Mouse (Mus musculus): ENCODE results near the gene Sbno2. TPM values are rescaled to one million over a fixed set of nuclear protein-coding genes. Genes with fewer than 3 reads are reported as not detected.

Sbno2 gene
- polyA plus RNA-seq, 1 experiment from 2014 or later: 14.1 TPM

- no peak for DNase-seq (ENCODE audit: low spot score)
- Histone ChIP-seq H3K27me3 (replicated peaks; ENCODE audit: control insufficient read depth, insufficient read depth, low read length) (no peaks in the 10 kb centered on the region), H3K4me2 (ENCODE audit: low read length) (no peak overlapping the region), H3K9ac (ENCODE audit: low read length) (no peak overlapping the region), H3K36me3 (ENCODE audit: control insufficient read depth, insufficient read depth, low read length) (peaks cover 41% of the 10 kb centered on the region), H3K4me3 (ENCODE audit: low read depth, low read length) (no peak overlapping the region), H3K27ac (ENCODE audit: low read depth) (no peak overlapping the region), H3K4me1 (replicated peaks; ENCODE audit: control insufficient read depth, insufficient read depth, low read length) (peaks cover 38% of the 10 kb centered on the region), H3K9me3 (ENCODE audit: control insufficient read depth, low read length) (no peaks in the 10 kb centered on the region)
- WGBS: 96% methylated on average over 13 of the region's 13 CpGs
- no peak for ATAC-seq (replicated peaks; ENCODE audit: low FRiP score, low TSS enrichment, low read depth)
Observed at GRCm38 (mm10) chr10:80036832-80037231, 68.5 kb downstream of the Sbno2 start.

GRCm38 (mm10) chr10:80035686-80036085 is 69.7 kb downstream of the Sbno2 start:
- H3K36me3 ChIP-seq (ENCODE audit: control insufficient read depth, insufficient read depth, low read length): peaks cover 41% of the 10 kb centered on the region
- H3K27me3 ChIP-seq (replicated peaks; ENCODE audit: control insufficient read depth, insufficient read depth, low read length): no peaks in the 10 kb centered on the region
- 0 out of 2 replicates have a peak overlapping the region, but pooled peaks have one; percentile 14 for H3K27ac ChIP-seq (ENCODE audit: low read depth)
- no peak for ATAC-seq (replicated peaks; ENCODE audit: low FRiP score, low TSS enrichment, low read depth)
- H3K9ac ChIP-seq (ENCODE audit: low read length): no peak overlapping the region
- no peak overlapping the region for H3K4me2 ChIP-seq (ENCODE audit: low read length)
- no peaks in the 10 kb centered on the region for H3K9me3 ChIP-seq (ENCODE audit: control insufficient read depth, low read length)
- H3K4me1 ChIP-seq (replicated peaks; ENCODE audit: control insufficient read depth, insufficient read depth, low read length): peaks cover 38% of the 10 kb centered on the region
- H3K4me3 ChIP-seq (ENCODE audit: low read depth, low read length): no peak overlapping the region
- no peak for DNase-seq (ENCODE audit: low spot score)
- WGBS: 86% methylated on average over 5 of the region's 5 CpGs

- 87% methylated on average over 8 of the region's 8 CpGs for WGBS
- no peak overlapping the region for H3K9ac ChIP-seq (ENCODE audit: low read length)
- 0 out of 2 replicates have a peak overlapping the region, but pooled peaks have one; percentile 14 for H3K27ac ChIP-seq (ENCODE audit: low read depth)
- H3K4me2 ChIP-seq (ENCODE audit: low read length): no peak overlapping the region
- DNase-seq (ENCODE audit: low spot score) (no peak), ATAC-seq (replicated peaks; ENCODE audit: low FRiP score, low TSS enrichment, low read depth) (no peak)
- no peaks in the 10 kb centered on the region for H3K27me3 ChIP-seq (replicated peaks; ENCODE audit: control insufficient read depth, insufficient read depth, low read length)
- no peak overlapping the region for H3K4me3 ChIP-seq (ENCODE audit: low read depth, low read length)
- no peaks in the 10 kb centered on the region for H3K9me3 ChIP-seq (ENCODE audit: control insufficient read depth, low read length)
- peaks cover 41% of the 10 kb centered on the region for H3K36me3 ChIP-seq (ENCODE audit: control insufficient read depth, insufficient read depth, low read length)
- H3K4me1 ChIP-seq (replicated peaks; ENCODE audit: control insufficient read depth, insufficient read depth, low read length): peaks cover 38% of the 10 kb centered on the region
Observed at GRCm38 (mm10) chr10:80035148-80035547, 70.2 kb downstream of the Sbno2 start.

GRCm38 (mm10) chr10:80033511-80034391 is 71.6 kb downstream of the Sbno2 start:
- peak overlapping the region; percentile 77 for H3K27ac ChIP-seq (ENCODE audit: low read depth)
- no peak overlapping the region for H3K4me3 ChIP-seq (ENCODE audit: low read depth, low read length)
- peaks cover 36% of the 10 kb centered on the region for H3K4me1 ChIP-seq (replicated peaks; ENCODE audit: control insufficient read depth, insufficient read depth, low read length)
- H3K36me3 ChIP-seq (ENCODE audit: control insufficient read depth, insufficient read depth, low read length): peaks cover 46% of the 10 kb centered on the region
- 31% methylated on average over 9 of the region's 9 CpGs for WGBS
- H3K27me3 ChIP-seq (replicated peaks; ENCODE audit: control insufficient read depth, insufficient read depth, low read length): no peaks in the 10 kb centered on the region
- H3K4me2 ChIP-seq (ENCODE audit: low read length): peak overlapping the region; percentile 22
- no peak overlapping the region for H3K9ac ChIP-seq (ENCODE audit: low read length)
- ATAC-seq (replicated peaks; ENCODE audit: low FRiP score, low TSS enrichment, low read depth): peak; percentile 77
- DNase-seq (ENCODE audit: low spot score): peak; percentile 74
- no peaks in the 10 kb centered on the region for H3K9me3 ChIP-seq (ENCODE audit: control insufficient read depth, low read length)

GRCm38 (mm10) chr10:80032799-80033480 is 72.4 kb downstream of the Sbno2 start:
- Histone ChIP-seq H3K4me3 (ENCODE audit: low read depth, low read length) (no peak overlapping the region), H3K9ac (ENCODE audit: low read length) (peak overlapping the region; percentile 1; the same call in 1 of the 2 replicates), H3K27ac (ENCODE audit: low read depth) (peak overlapping the region; percentile 77), H3K4me1 (replicated peaks; ENCODE audit: control insufficient read depth, insufficient read depth, low read length) (peaks cover 28% of the 10 kb centered on the region), H3K27me3 (replicated peaks; ENCODE audit: control insufficient read depth, insufficient read depth, low read length) (no peaks in the 10 kb centered on the region), H3K4me2 (ENCODE audit: low read length) (peak overlapping the region; percentile 22), H3K36me3 (ENCODE audit: control insufficient read depth, insufficient read depth, low read length) (peaks cover 41% of the 10 kb centered on the region), H3K9me3 (ENCODE audit: control insufficient read depth, low read length) (no peaks in the 10 kb centered on the region)
- DNase-seq (ENCODE audit: low spot score): peak; percentile 68
- ATAC-seq (replicated peaks; ENCODE audit: low FRiP score, low TSS enrichment, low read depth): peak; percentile 56
- WGBS: 35% methylated on average over 5 of the region's 5 CpGs

GRCm38 (mm10) chr10:80030736-80031135 is 74.6 kb downstream of the Sbno2 start:
- DNase-seq (ENCODE audit: low spot score) (no peak), ATAC-seq (replicated peaks; ENCODE audit: low FRiP score, low TSS enrichment, low read depth) (no peak)
- Histone ChIP-seq H3K36me3 (ENCODE audit: control insufficient read depth, insufficient read depth, low read length) (peaks cover 19% of the 10 kb centered on the region), H3K27ac (ENCODE audit: low read depth) (no peak overlapping the region), H3K4me3 (ENCODE audit: low read depth, low read length) (no peak overlapping the region), H3K27me3 (replicated peaks; ENCODE audit: control insufficient read depth, insufficient read depth, low read length) (no peaks in the 10 kb centered on the region), H3K4me2 (ENCODE audit: low read length) (no peak overlapping the region), H3K9me3 (ENCODE audit: control insufficient read depth, low read length) (no peaks in the 10 kb centered on the region), H3K9ac (ENCODE audit: low read length) (no peak overlapping the region), H3K4me1 (replicated peaks; ENCODE audit: control insufficient read depth, insufficient read depth, low read length) (peaks cover 26% of the 10 kb centered on the region)
- WGBS: 90% methylated on average over 17 of the region's 17 CpGs

GRCm38 (mm10) chr10:80030191-80030590 is 75.2 kb downstream of the Sbno2 start:
- H3K27ac ChIP-seq (ENCODE audit: low read depth): no peak overlapping the region
- H3K4me2 ChIP-seq (ENCODE audit: low read length): no peak overlapping the region
- H3K36me3 ChIP-seq (ENCODE audit: control insufficient read depth, insufficient read depth, low read length): peaks cover 13% of the 10 kb centered on the region
- no peaks in the 10 kb centered on the region for H3K27me3 ChIP-seq (replicated peaks; ENCODE audit: control insufficient read depth, insufficient read depth, low read length)
- H3K4me3 ChIP-seq (ENCODE audit: low read depth, low read length): no peak overlapping the region
- 90% methylated on average over 9 of the region's 9 CpGs for WGBS
- peaks cover 24% of the 10 kb centered on the region for H3K4me1 ChIP-seq (replicated peaks; ENCODE audit: control insufficient read depth, insufficient read depth, low read length)
- DNase-seq (ENCODE audit: low spot score): no peak
- H3K9me3 ChIP-seq (ENCODE audit: control insufficient read depth, low read length): no peaks in the 10 kb centered on the region
- no peak for ATAC-seq (replicated peaks; ENCODE audit: low FRiP score, low TSS enrichment, low read depth)
- no peak overlapping the region for H3K9ac ChIP-seq (ENCODE audit: low read length)

GRCm38 (mm10) chr10:80028521-80028846 is 76.9 kb downstream of the Sbno2 start:
- H3K4me3 ChIP-seq (ENCODE audit: low read depth, low read length): no peak overlapping the region

More at GRCm38 (mm10) chr10:80028521-80028846, 76.9 kb downstream of the Sbno2 start:
- no peak overlapping the region for H3K27ac ChIP-seq (ENCODE audit: low read depth)
- H3K4me1 ChIP-seq (replicated peaks; ENCODE audit: control insufficient read depth, insufficient read depth, low read length): peaks cover 11% of the 10 kb centered on the region
- ATAC-seq (replicated peaks; ENCODE audit: low FRiP score, low TSS enrichment, low read depth) (no peak), DNase-seq (ENCODE audit: low spot score) (no peak)
- H3K9ac ChIP-seq (ENCODE audit: low read length): no peak overlapping the region
- no peaks in the 10 kb centered on the region for H3K27me3 ChIP-seq (replicated peaks; ENCODE audit: control insufficient read depth, insufficient read depth, low read length)
- 0 out of 2 replicates have a peak, but pooled peaks cover 5% of the 10 kb centered on the region for H3K36me3 ChIP-seq (ENCODE audit: control insufficient read depth, insufficient read depth, low read length)
- H3K4me2 ChIP-seq (ENCODE audit: low read length): no peak overlapping the region
- WGBS: 94% methylated on average over 13 of the region's 13 CpGs
- no peaks in the 10 kb centered on the region for H3K9me3 ChIP-seq (ENCODE audit: control insufficient read depth, low read length)

Data from intestine, embryonic 14.5 days (tissue).